Mouse (Mus musculus) limb, embryonic 12.5 days (tissue): ENCODE data around the gene Hlx. TPM values are rescaled to one million over a fixed set of nuclear protein-coding genes. Genes with fewer than 3 reads are reported as not detected.

ENCODE experiments used
- ATAC-seq: fragments of 200-750 bp; cut with Nextera tagmentation; 2 replicates; pipeline ENCODE4 v1.8.0; 2017; ENCODE audit warnings: low read depth, moderate TSS enrichment; ENCODE audit not compliant: insufficient number of reproducible peaks, insufficient read depth, low FRiP score, low TSS enrichment
- H3K27ac ChIP-seq: fragments of 300-500 bp; sonication (generic); 2 replicates; pipeline ENCODE4 v1.5.1; 2016; ENCODE audit warnings: mild to moderate bottlenecking, moderate library complexity
- H3K27me3 ChIP-seq: fragments of 300-500 bp; sonication (generic); 2 replicates; pipeline ENCODE4 v1.6.1; 2016; ENCODE audit warnings: mild to moderate bottlenecking, moderate library complexity
- H3K36me3 ChIP-seq: fragments of 300-500 bp; sonication (generic); 2 replicates; pipeline ENCODE4 v1.6.1; 2016; ENCODE audit warnings: mild to moderate bottlenecking, moderate library complexity
- H3K4me1 ChIP-seq: fragments of 300-500 bp; sonication (generic); replicated peaks from 2 replicates; pipeline ENCODE4 v1.6.1; 2016
- H3K4me2 ChIP-seq: fragments of 300-500 bp; sonication (generic); 2 replicates; pipeline ENCODE4 v1.6.1; 2016; ENCODE audit warnings: mild to moderate bottlenecking, moderate library complexity
- H3K4me3 ChIP-seq: fragments of 300-500 bp; sonication (generic); replicated peaks from 2 replicates; pipeline ENCODE4 v1.5.1; 2016; ENCODE audit warnings: mild to moderate bottlenecking
- H3K9ac ChIP-seq: fragments of 300-500 bp; sonication (generic); replicated peaks from 2 replicates; pipeline ENCODE4 v1.6.1; 2016; ENCODE audit warnings: mild to moderate bottlenecking, moderate library complexity
- H3K9me3 ChIP-seq: fragments of 300-500 bp; sonication (generic); 2 replicates; pipeline ENCODE4 v1.6.1; 2016; ENCODE audit warnings: mild to moderate bottlenecking, moderate library complexity
- WGBS: fragments of 180-500 bp; shearing (Covaris S2); methylation state at CpG from one replicate; pipeline ENCODE4 v1.1.7; 2016; 5-methylcytosine and 5-hydroxymethylcytosine counted together
- polyA plus RNA-seq: library from polyadenylated mRNA; unstranded; fragments of >200 nt; fragmentation: Nextera tagmentation; extraction: Ambion mirVana; gene quantifications from 2 replicates; pipeline ENCODE4 v1.2.1, GENCODE M21; 2016

Gene Hlx
- polyA plus RNA-seq, 1 experiment from 2014 or later = 24.1 TPM

- WGBS = 58% methylated on average over 4 of the region's 4 CpGs
- no peak overlapping the region for H3K27ac ChIP-seq
- no peak overlapping the region for H3K9ac ChIP-seq
- H3K36me3 ChIP-seq = no peaks in the 10 kb centered on the region
- peaks cover 4% of the 10 kb centered on the region; the same call in 1 of the 2 replicates for H3K9me3 ChIP-seq
- H3K4me3 ChIP-seq = no peak overlapping the region
- H3K4me1 ChIP-seq = peaks cover 16% of the 10 kb centered on the region; the same call in 1 of the 2 replicates
- peaks cover 53% of the 10 kb centered on the region for H3K27me3 ChIP-seq
- no peak overlapping the region for H3K4me2 ChIP-seq
- no peak for ATAC-seq
These were observed 24.7 kb downstream of the Hlx start for GRCm38 (mm10) chr1:184707532-184708248.

GRCm38 (mm10) chr1:184704901-184705300 lies 27.5 kb downstream of the Hlx start:
- H3K9ac ChIP-seq = no peak overlapping the region
- no peak overlapping the region for H3K4me2 ChIP-seq
- H3K4me1 ChIP-seq = peaks cover 16% of the 10 kb centered on the region; the same call in 1 of the 2 replicates
- H3K9me3 ChIP-seq = no peaks in the 10 kb centered on the region
- no peak overlapping the region for H3K4me3 ChIP-seq
- no peak overlapping the region for H3K27ac ChIP-seq
- WGBS = 40% methylated on average over 3 of the region's 3 CpGs
- no peaks in the 10 kb centered on the region for H3K36me3 ChIP-seq
- ATAC-seq = no peak
- peaks cover 42% of the 10 kb centered on the region for H3K27me3 ChIP-seq

- Histone ChIP-seq H3K4me1 (no peaks in the 10 kb centered on the region), H3K27me3 (peaks cover 10% of the 10 kb centered on the region; the same call in 1 of the 2 replicates), H3K27ac (no peak overlapping the region), H3K4me2 (no peak overlapping the region), H3K36me3 (no peaks in the 10 kb centered on the region), H3K9ac (no peak overlapping the region), H3K4me3 (no peak overlapping the region), H3K9me3 (no peaks in the 10 kb centered on the region)
- 92% methylated on average over 1 of the region's 1 CpGs for WGBS
- no peak for ATAC-seq
These were observed 33.1 kb downstream of the Hlx start for GRCm38 (mm10) chr1:184699295-184699694.

GRCm38 (mm10) chr1:184695451-184695850 lies 37.0 kb downstream of the Hlx start:
- no peak overlapping the region for H3K4me2 ChIP-seq
- H3K4me3 ChIP-seq = no peak overlapping the region
- WGBS = 70% methylated on average over 2 of the region's 2 CpGs
- ATAC-seq = no peak
- no peaks in the 10 kb centered on the region for H3K36me3 ChIP-seq
- H3K4me1 ChIP-seq = no peaks in the 10 kb centered on the region
- no peak overlapping the region for H3K27ac ChIP-seq
- no peaks in the 10 kb centered on the region for H3K9me3 ChIP-seq
- no peaks in the 10 kb centered on the region for H3K27me3 ChIP-seq
- H3K9ac ChIP-seq = no peak overlapping the region

- 64% methylated on average over 10 of the region's 10 CpGs for WGBS
- Histone ChIP-seq H3K27me3 (peaks cover 23% of the 10 kb centered on the region), H3K4me1 (no peaks in the 10 kb centered on the region), H3K36me3 (no peaks in the 10 kb centered on the region), H3K4me3 (no peak overlapping the region), H3K9me3 (no peaks in the 10 kb centered on the region), H3K9ac (no peak overlapping the region), H3K27ac (no peak overlapping the region), H3K4me2 (no peak overlapping the region)
- ATAC-seq = no peak
These were observed 40.1 kb downstream of the Hlx start for GRCm38 (mm10) chr1:184692204-184692904.

- H3K4me3 ChIP-seq = no peak overlapping the region
- ATAC-seq = no peak
- peaks cover 30% of the 10 kb centered on the region for H3K27me3 ChIP-seq
- H3K4me1 ChIP-seq = no peaks in the 10 kb centered on the region
- H3K36me3 ChIP-seq = no peaks in the 10 kb centered on the region
- H3K4me2 ChIP-seq = no peak overlapping the region
- no peak overlapping the region for H3K9ac ChIP-seq
- no peaks in the 10 kb centered on the region for H3K9me3 ChIP-seq
- H3K27ac ChIP-seq = no peak overlapping the region
- WGBS = 73% methylated on average over 8 of the region's 8 CpGs
These were observed 41.2 kb downstream of the Hlx start for GRCm38 (mm10) chr1:184691240-184691639.

GRCm38 (mm10) chr1:184688026-184688425 lies 44.4 kb downstream of the Hlx start:
- ATAC-seq = no peak
- no peaks in the 10 kb centered on the region for H3K9me3 ChIP-seq
- H3K36me3 ChIP-seq = no peaks in the 10 kb centered on the region
- peaks cover 31% of the 10 kb centered on the region for H3K27me3 ChIP-seq
- H3K4me2 ChIP-seq = no peak overlapping the region
- H3K4me1 ChIP-seq = no peaks in the 10 kb centered on the region
- no peak overlapping the region for H3K4me3 ChIP-seq
- WGBS = 43% methylated on average over 7 of the region's 7 CpGs
- no peak overlapping the region for H3K9ac ChIP-seq
- no peak overlapping the region for H3K27ac ChIP-seq

- ATAC-seq = no peak
These were observed 44.9 kb downstream of the Hlx start for GRCm38 (mm10) chr1:184687512-184687911.

GRCm38 (mm10) chr1:184683541-184683940 lies 48.9 kb downstream of the Hlx start:
- Histone ChIP-seq H3K27ac (no peak overlapping the region), H3K9ac (no peak overlapping the region), H3K4me3 (no peak overlapping the region), H3K36me3 (no peaks in the 10 kb centered on the region), H3K27me3 (peaks cover 19% of the 10 kb centered on the region), H3K4me1 (no peaks in the 10 kb centered on the region), H3K4me2 (no peak overlapping the region), H3K9me3 (no peaks in the 10 kb centered on the region)
- ATAC-seq = no peak
- 72% methylated on average over 6 of the region's 6 CpGs for WGBS

More at GRCm38 (mm10) chr1:184687512-184687911, 44.9 kb downstream of the Hlx start:
- Histone ChIP-seq H3K27me3 (peaks cover 31% of the 10 kb centered on the region), H3K4me2 (no peak overlapping the region), H3K4me3 (no peak overlapping the region), H3K9ac (no peak overlapping the region), H3K36me3 (no peaks in the 10 kb centered on the region), H3K4me1 (no peaks in the 10 kb centered on the region), H3K27ac (no peak overlapping the region), H3K9me3 (no peaks in the 10 kb centered on the region)
- 25% methylated on average over 4 of the region's 4 CpGs for WGBS

GRCm38 (mm10) chr1:184679416-184679965 lies 52.9 kb downstream of the Hlx start:
- no peak overlapping the region for H3K9ac ChIP-seq
- no peaks in the 10 kb centered on the region for H3K9me3 ChIP-seq
- H3K36me3 ChIP-seq = no peaks in the 10 kb centered on the region
- no peak for ATAC-seq
- no peak overlapping the region for H3K27ac ChIP-seq
- 67% methylated on average over 8 of the region's 8 CpGs for WGBS
- H3K4me2 ChIP-seq = no peak overlapping the region
- H3K4me3 ChIP-seq = no peak overlapping the region
- H3K27me3 ChIP-seq = no peaks in the 10 kb centered on the region
- no peaks in the 10 kb centered on the region for H3K4me1 ChIP-seq

- H3K4me2 ChIP-seq = no peak overlapping the region
- H3K36me3 ChIP-seq = no peaks in the 10 kb centered on the region
- H3K27me3 ChIP-seq = 0 out of 2 replicates have a peak, but pooled peaks cover 1% of the 10 kb centered on the region
- H3K9ac ChIP-seq = no peak overlapping the region
- no peaks in the 10 kb centered on the region for H3K9me3 ChIP-seq
- no peak overlapping the region for H3K4me3 ChIP-seq
- no peak overlapping the region for H3K27ac ChIP-seq
- WGBS = 45% methylated on average over 2 of the region's 2 CpGs
- no peak for ATAC-seq
- no peaks in the 10 kb centered on the region for H3K4me1 ChIP-seq
These were observed 54.8 kb downstream of the Hlx start for GRCm38 (mm10) chr1:184677641-184678040.
